Mouse (Mus musculus): Measurements from ENCODE around the gene Ifit2. TPM values are rescaled to one million over a fixed set of nuclear protein-coding genes. Genes with fewer than 3 reads are reported as not detected.
"Not testable (repeated sequence)": the region's sequence is repeated elsewhere in the genome, so short reads cannot be mapped to it uniquely, and the experiment has no call there.

The Ifit2 gene
- polyA plus RNA-seq, 1 experiment from 2014 or later, result 12.5 TPM

DNA sequence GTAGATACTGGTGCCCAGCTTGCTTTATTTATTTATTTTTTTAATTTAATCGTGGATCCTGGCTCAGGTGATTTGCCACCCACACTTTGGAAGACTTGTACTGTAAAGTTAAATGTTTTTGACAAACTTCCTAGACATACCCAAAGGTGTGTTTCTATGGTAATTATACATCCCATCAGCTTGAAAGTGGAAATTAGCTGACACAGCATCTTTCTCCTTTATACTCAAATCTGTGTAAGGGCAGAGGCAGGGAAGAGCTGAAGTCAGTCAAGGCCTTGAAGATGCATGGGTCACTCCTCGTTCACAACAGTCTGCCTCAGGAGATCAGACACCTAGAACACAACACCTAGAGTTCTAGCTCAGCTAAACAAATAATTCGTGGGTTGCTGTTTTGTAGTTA lies 59.6 kb downstream of the Ifit2 start:
- not testable (repeated sequence) for H3K4me2 ChIP-seq (ENCODE audit: low read depth, low read length)
- WGBS, result 78% methylated on average over 3 of the region's 3 CpGs

DNA sequence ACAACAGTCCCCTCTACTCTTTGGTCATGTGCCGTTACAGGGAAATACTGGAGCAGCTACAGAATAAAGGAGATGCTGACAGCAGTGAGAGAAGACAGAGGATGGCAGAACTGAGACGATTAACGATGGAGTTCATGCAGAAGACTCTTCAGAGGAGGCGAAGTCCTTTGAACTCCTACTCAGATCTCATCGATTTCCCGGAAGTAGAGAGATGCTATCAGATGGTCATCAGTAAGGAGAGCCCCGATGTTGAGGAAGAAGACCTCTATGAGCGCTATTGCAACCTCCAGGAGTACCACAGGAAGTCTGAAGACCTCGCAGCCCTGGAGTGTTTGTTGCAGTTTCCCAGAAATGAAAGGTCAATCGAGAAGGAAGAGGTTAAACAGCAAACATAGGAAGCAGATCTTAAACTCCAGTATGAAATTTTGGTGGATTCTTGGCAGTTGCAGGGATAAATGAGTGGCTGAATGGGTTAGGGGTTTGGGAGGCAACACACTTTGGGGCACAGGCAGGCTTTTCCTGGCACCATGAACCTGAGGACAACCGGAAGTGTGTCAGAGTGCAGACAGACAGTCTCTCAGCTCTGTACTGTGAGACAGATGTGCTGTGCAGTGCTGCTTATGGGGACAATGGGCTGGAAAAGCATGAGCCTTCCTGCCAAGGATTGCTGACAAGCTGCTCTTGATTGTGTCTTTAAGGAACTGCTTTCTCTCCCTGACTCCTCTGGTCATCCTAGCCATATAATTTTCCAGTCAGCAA lies 61.9 kb downstream of the Ifit2 start:
- not testable (repeated sequence) for H3K9ac ChIP-seq (replicated peaks; ENCODE audit: low read length); H3K27me3 ChIP-seq (ENCODE audit: control insufficient read depth, insufficient read depth, low read length); ATAC-seq (replicated peaks; ENCODE audit: insufficient number of reproducible peaks, low FRiP score, low TSS enrichment, low read depth); H3K4me3 ChIP-seq (ENCODE audit: low read depth, low read length); DNase-seq (ENCODE audit: low spot score); H3K27ac ChIP-seq (replicated peaks; ENCODE audit: low read depth, low read length); H3K9me3 ChIP-seq (replicated peaks; ENCODE audit: control insufficient read depth, low read length); H3K36me3 ChIP-seq (replicated peaks; ENCODE audit: control insufficient read depth, insufficient read depth, low read depth, low read length); H3K4me1 ChIP-seq (ENCODE audit: control insufficient read depth, insufficient read depth, low read length); H3K4me2 ChIP-seq (ENCODE audit: low read depth, low read length)
- 85% methylated on average over 5 of the region's 11 CpGs for WGBS

More for the DNA sequence above, 59.6 kb downstream of the Ifit2 start:
- H3K27me3 ChIP-seq (ENCODE audit: control insufficient read depth, insufficient read depth, low read length); H3K4me3 ChIP-seq (ENCODE audit: low read depth, low read length); H3K9me3 ChIP-seq (replicated peaks; ENCODE audit: control insufficient read depth, low read length); ATAC-seq (replicated peaks; ENCODE audit: insufficient number of reproducible peaks, low FRiP score, low TSS enrichment, low read depth); DNase-seq (ENCODE audit: low spot score); H3K9ac ChIP-seq (replicated peaks; ENCODE audit: low read length); H3K4me1 ChIP-seq (ENCODE audit: control insufficient read depth, insufficient read depth, low read length); H3K27ac ChIP-seq (replicated peaks; ENCODE audit: low read depth, low read length); H3K36me3 ChIP-seq (replicated peaks; ENCODE audit: control insufficient read depth, insufficient read depth, low read depth, low read length): not testable (repeated sequence)

DNA sequence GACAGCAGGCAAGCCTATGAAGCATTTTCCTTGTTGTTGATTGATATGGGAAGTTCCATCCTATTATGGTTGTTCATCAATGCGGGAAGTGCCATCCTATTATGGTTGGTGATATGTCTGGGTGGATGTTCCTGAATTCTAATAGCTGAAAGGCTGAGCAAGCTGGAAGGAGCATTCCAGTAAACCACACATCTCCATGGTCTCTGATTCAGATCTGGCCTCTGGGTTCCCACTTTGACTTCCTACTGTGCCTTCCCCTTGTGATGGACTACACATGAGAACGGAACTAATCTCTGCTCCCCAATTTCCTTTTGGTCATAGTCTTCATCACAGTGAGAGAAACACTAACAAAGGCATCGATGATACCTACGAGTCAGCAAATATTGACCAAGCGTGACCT lies 70.4 kb downstream of the Ifit2 start:
- ATAC-seq (replicated peaks; ENCODE audit: insufficient number of reproducible peaks, low FRiP score, low TSS enrichment, low read depth), result no peak

DNA sequence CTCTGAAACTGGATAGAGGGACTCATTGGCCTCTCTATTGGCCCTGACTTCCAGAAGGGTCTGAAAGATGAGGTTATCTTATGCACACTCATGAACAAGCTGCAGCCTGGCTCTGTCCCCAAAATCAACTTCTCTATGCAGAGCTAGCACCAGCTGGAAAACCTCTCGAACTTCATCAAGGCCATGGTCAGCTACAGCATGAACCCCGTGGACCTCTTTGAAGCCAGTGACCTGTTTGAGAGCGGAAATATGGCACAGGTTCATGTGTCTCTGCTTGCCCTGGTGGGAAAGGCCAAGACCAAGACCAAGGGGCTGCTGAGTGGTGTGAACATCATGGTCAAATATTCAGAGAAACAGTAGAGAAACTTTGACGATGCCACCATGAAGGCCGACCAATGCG lies 73.3 kb downstream of the Ifit2 start:
- DNase-seq (ENCODE audit: low spot score) (no peak), ATAC-seq (replicated peaks; ENCODE audit: insufficient number of reproducible peaks, low FRiP score, low TSS enrichment, low read depth) (no peak)
- 93% methylated on average over 6 of the region's 6 CpGs for WGBS
- H3K4me2 ChIP-seq (ENCODE audit: low read depth, low read length), result no peak overlapping the region
- H3K4me3 ChIP-seq (ENCODE audit: low read depth, low read length), result no peak overlapping the region
- no peak overlapping the region for H3K9ac ChIP-seq (replicated peaks; ENCODE audit: low read length)
- no peaks in the 10 kb centered on the region for H3K4me1 ChIP-seq (ENCODE audit: control insufficient read depth, insufficient read depth, low read length)
- H3K9me3 ChIP-seq (replicated peaks; ENCODE audit: control insufficient read depth, low read length), result no peaks in the 10 kb centered on the region
- no peak overlapping the region for H3K27ac ChIP-seq (replicated peaks; ENCODE audit: low read depth, low read length)
- H3K27me3 ChIP-seq (ENCODE audit: control insufficient read depth, insufficient read depth, low read length), result no peaks in the 10 kb centered on the region
- no peaks in the 10 kb centered on the region for H3K36me3 ChIP-seq (replicated peaks; ENCODE audit: control insufficient read depth, insufficient read depth, low read depth, low read length)

More for the DNA sequence above, 70.4 kb downstream of the Ifit2 start:
- Histone ChIP-seq H3K36me3 (replicated peaks; ENCODE audit: control insufficient read depth, insufficient read depth, low read depth, low read length) (no peaks in the 10 kb centered on the region), H3K27me3 (ENCODE audit: control insufficient read depth, insufficient read depth, low read length) (no peaks in the 10 kb centered on the region), H3K4me2 (ENCODE audit: low read depth, low read length) (no peak overlapping the region), H3K9me3 (replicated peaks; ENCODE audit: control insufficient read depth, low read length) (no peaks in the 10 kb centered on the region), H3K4me3 (ENCODE audit: low read depth, low read length) (no peak overlapping the region), H3K4me1 (ENCODE audit: control insufficient read depth, insufficient read depth, low read length) (no peaks in the 10 kb centered on the region), H3K9ac (replicated peaks; ENCODE audit: low read length) (no peak overlapping the region), H3K27ac (replicated peaks; ENCODE audit: low read depth, low read length) (no peak overlapping the region)
- DNase-seq (ENCODE audit: low spot score), result no peak
- 96% methylated on average over 5 of the region's 5 CpGs for WGBS

DNA sequence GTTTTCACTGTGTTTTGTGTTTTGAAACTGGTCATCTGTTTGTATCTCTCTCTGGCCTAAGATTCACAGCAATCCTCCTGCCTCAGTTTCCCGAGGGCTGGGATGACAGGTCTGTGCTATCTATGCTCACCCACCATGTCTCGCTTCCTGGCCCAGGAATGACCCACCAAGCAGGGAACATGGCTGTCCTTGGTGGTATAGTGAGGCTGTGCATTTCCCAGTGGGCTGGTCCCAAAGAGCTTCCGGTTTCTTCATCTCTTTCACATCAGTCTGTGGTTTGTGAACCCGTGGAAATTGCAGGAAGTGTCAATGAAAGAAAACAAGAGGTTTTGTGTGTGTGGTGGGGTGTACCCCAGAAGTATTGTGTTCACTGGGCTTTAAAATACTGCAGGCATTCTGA lies 74.2 kb downstream of the Ifit2 start:
- WGBS, result 70% methylated on average over 4 of the region's 4 CpGs

More for the DNA sequence above, 74.2 kb downstream of the Ifit2 start:
- Histone ChIP-seq H3K4me3 (ENCODE audit: low read depth, low read length) (no peak overlapping the region), H3K4me1 (ENCODE audit: control insufficient read depth, insufficient read depth, low read length) (no peaks in the 10 kb centered on the region), H3K4me2 (ENCODE audit: low read depth, low read length) (no peak overlapping the region), H3K27me3 (ENCODE audit: control insufficient read depth, insufficient read depth, low read length) (no peaks in the 10 kb centered on the region), H3K36me3 (replicated peaks; ENCODE audit: control insufficient read depth, insufficient read depth, low read depth, low read length) (no peaks in the 10 kb centered on the region), H3K27ac (replicated peaks; ENCODE audit: low read depth, low read length) (no peak overlapping the region), H3K9ac (replicated peaks; ENCODE audit: low read length) (no peak overlapping the region), H3K9me3 (replicated peaks; ENCODE audit: control insufficient read depth, low read length) (no peaks in the 10 kb centered on the region)
- no peak for ATAC-seq (replicated peaks; ENCODE audit: insufficient number of reproducible peaks, low FRiP score, low TSS enrichment, low read depth)
- DNase-seq (ENCODE audit: low spot score), result no peak

Other genes with a start within 250 kb of the Ifit2 start
- gene Ch25h, start 75.5 kb upstream of the Ifit2 start, polyA plus RNA-seq (2014; fragmentation: Nextera tagmentation; extraction: Ambion mirVana), result 1.1 and 2.3 TPM in 2 replicates
- gene Lipa, start 23.2 kb upstream of the Ifit2 start, polyA plus RNA-seq (2014; fragmentation: Nextera tagmentation; extraction: Ambion mirVana), result 34.8 and 35.6 TPM in 2 replicates
- 0.20 and 0.49 TPM in 2 replicates for gene Ifit3, start 32.8 kb downstream of the Ifit2 start, polyA plus RNA-seq (2014; fragmentation: Nextera tagmentation; extraction: Ambion mirVana)
- gene Ifit1bl1, start 51.3 kb downstream of the Ifit2 start, polyA plus RNA-seq (2014; fragmentation: Nextera tagmentation; extraction: Ambion mirVana), result 0.33 TPM in 1 of 2 replicates, not detected in the other
- gene Ifit3b, start 57.3 kb downstream of the Ifit2 start, polyA plus RNA-seq (2014; fragmentation: Nextera tagmentation; extraction: Ambion mirVana), result 0.22 TPM in 1 of 2 replicates, not detected in the other
- gene Ifit1bl2, start 90.0 kb downstream of the Ifit2 start, polyA plus RNA-seq (2014; fragmentation: Nextera tagmentation; extraction: Ambion mirVana), result 0.08 and 0.20 TPM in 2 replicates
- 0.29 and 0.40 TPM in 2 replicates for gene Ifit1, start 90.2 kb downstream of the Ifit2 start, polyA plus RNA-seq (2014; fragmentation: Nextera tagmentation; extraction: Ambion mirVana)
- gene Slc16a12, start 196.6 kb downstream of the Ifit2 start, polyA plus RNA-seq (2014; fragmentation: Nextera tagmentation; extraction: Ambion mirVana), result 1.1 and 1.4 TPM in 2 replicates

Measured in embryonic facial prominence, embryonic 11.5 days (tissue).